Mouse (Mus musculus) midbrain, embryonic 15.5 days (tissue): ENCODE data around the gene Isy1. TPM values are rescaled to one million over a fixed set of nuclear protein-coding genes. Genes with fewer than 3 reads are reported as not detected.
A peak's percentile ranks its signal among the peaks of the same experiment; 100 is the strongest.

ENCODE experiments used
- ATAC-seq: fragments of 200-750 bp; cut with Nextera tagmentation; replicated peaks from 2 replicates; pipeline ENCODE4 v1.8.0; 2017; ENCODE audit warnings: moderate TSS enrichment
- H3K27ac ChIP-seq: fragments of 300-500 bp; sonication (generic); 2 replicates; pipeline ENCODE4 v1.5.1; 2015; ENCODE audit warnings: mild to moderate bottlenecking, inconsistent platforms
- H3K27me3 ChIP-seq: fragments of 300-500 bp; sonication (generic); replicated peaks from 2 replicates; pipeline ENCODE4 v1.6.1; 2015; ENCODE audit warnings: inconsistent platforms
- H3K36me3 ChIP-seq: fragments of 300-500 bp; sonication (generic); replicated peaks from 2 replicates; pipeline ENCODE4 v1.6.1; 2015; ENCODE audit warnings: inconsistent platforms
- H3K4me1 ChIP-seq: fragments of 300-500 bp; sonication (generic); 2 replicates; pipeline ENCODE4 v1.6.1; 2015; ENCODE audit warnings: inconsistent platforms
- H3K4me2 ChIP-seq: fragments of 300-500 bp; sonication (generic); 2 replicates; pipeline ENCODE4 v1.6.1; 2015; ENCODE audit warnings: inconsistent platforms, mild to moderate bottlenecking, moderate library complexity
- H3K4me3 ChIP-seq: fragments of 300-500 bp; sonication (generic); 2 replicates; pipeline ENCODE4 v1.5.1; 2015; ENCODE audit warnings: mild to moderate bottlenecking, inconsistent platforms
- H3K9ac ChIP-seq: fragments of 300-500 bp; sonication (generic); 2 replicates; pipeline ENCODE4 v1.6.1; 2015; ENCODE audit warnings: mild to moderate bottlenecking, inconsistent platforms
- H3K9me3 ChIP-seq: fragments of 300-500 bp; sonication (generic); 2 replicates; pipeline ENCODE4 v1.6.1; 2016; ENCODE audit warnings: inconsistent platforms
- WGBS: fragments of 180-500 bp; shearing (Covaris S2); methylation state at CpG from one replicate; pipeline ENCODE4 v1.1.7; 2015; ENCODE audit warnings: mixed read lengths; 5-methylcytosine and 5-hydroxymethylcytosine counted together
- polyA plus RNA-seq: library from polyadenylated mRNA; unstranded; fragments of >200 nt; fragmentation: Nextera tagmentation; extraction: Ambion mirVana; gene quantifications from 2 replicates; pipeline ENCODE4 v1.2.1, GENCODE M21; 2015

Isy1 gene
- polyA plus RNA-seq, 1 experiment from 2014 or later = 20.9 TPM

DNA sequence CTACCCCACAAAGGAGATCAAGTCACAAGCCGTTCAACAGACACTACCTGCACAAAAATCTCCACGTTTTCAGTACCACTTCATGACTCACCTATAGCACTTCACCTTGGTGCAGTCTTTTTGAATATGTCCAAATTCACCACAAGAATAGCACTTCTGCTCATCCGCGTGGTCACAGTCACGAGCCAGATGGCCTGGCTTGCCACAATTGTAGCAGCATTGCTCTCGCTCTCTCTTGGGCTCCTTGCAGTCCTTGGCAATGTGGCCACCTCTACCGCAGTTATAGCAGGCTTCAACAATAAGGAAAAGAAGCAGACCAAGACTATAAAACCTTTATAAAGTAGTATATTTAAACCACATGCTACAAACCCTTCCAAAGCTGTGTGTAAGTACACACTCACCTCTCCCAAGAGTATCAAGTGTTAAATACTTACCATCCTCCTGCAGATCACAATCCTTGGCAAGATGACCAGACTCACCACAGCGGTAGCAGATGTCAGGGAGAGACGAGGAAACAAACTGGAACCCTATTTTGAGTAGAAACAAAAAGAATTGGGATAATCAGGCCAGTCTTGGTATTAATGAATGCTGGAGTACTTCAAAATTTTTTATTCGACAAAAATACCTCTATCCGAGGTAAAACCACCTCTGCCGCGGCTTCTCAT lies 6.6 kb upstream of the Isy1 start:
- Histone ChIP-seq H3K27me3 (no peaks in the 10 kb centered on the region), H3K9ac (no peak overlapping the region), H3K9me3 (no peaks in the 10 kb centered on the region), H3K27ac (no peak overlapping the region), H3K4me3 (no peak overlapping the region), H3K4me1 (peaks cover 29% of the 10 kb centered on the region), H3K4me2 (no peak overlapping the region), H3K36me3 (peaks cover 28% of the 10 kb centered on the region)
- no peak for ATAC-seq
- WGBS = 93% methylated on average over 13 of the region's 13 CpGs

DNA sequence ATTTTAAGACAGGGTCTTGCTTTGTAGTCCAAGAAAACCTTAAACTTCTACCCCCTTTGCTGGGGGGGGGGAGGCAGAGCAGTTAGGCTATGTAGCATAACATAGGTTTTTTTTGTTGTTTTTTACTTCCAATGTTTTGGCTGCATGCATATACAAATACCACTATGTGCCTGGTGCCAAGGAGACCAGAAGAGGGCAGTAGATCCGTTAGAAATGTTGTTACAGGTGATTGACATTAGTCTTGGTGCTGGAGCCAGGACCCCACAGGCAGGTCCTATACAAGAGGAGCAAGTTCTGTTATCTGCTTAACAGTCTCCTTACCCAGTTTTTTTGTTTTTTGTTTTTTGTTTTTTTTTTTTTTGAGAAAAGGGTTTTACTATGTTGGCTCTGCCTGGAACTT lies 3.7 kb upstream of the Isy1 start:
- Histone ChIP-seq H3K4me3 (no peak overlapping the region), H3K9me3 (no peaks in the 10 kb centered on the region), H3K27ac (no peak overlapping the region), H3K9ac (no peak overlapping the region), H3K36me3 (peaks cover 28% of the 10 kb centered on the region), H3K4me2 (no peak overlapping the region), H3K4me1 (peaks cover 19% of the 10 kb centered on the region), H3K27me3 (no peaks in the 10 kb centered on the region)
- no peak for ATAC-seq
- WGBS = 18% methylated on average over 1 of the region's 1 CpGs

DNA sequence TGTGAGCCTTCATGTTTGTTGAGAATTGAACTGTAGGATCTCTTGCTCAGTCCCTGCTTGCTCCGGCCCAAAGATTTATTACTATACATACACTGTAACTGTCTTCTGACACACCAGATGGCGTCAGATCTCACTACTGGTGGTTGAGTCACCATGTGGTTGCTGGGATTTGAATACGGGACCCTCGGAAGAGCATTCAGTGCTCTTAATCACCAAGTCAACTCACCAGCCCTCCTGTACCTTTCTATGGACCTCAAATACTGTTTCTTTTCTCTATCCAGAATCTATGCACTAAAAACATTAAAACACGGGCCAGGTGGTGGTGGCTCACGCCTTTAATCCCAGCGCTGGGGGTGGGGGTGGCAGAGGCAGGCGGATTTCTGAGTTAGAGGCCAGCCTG lies 3.0 kb upstream of the Isy1 start:
- WGBS = 79% methylated on average over 8 of the region's 8 CpGs
- H3K36me3 ChIP-seq = peaks cover 28% of the 10 kb centered on the region
- H3K4me1 ChIP-seq = peaks cover 19% of the 10 kb centered on the region
- H3K9me3 ChIP-seq = no peaks in the 10 kb centered on the region
- H3K4me3 ChIP-seq = no peak overlapping the region
- ATAC-seq = no peak
- H3K27ac ChIP-seq = no peak overlapping the region
- H3K4me2 ChIP-seq = no peak overlapping the region
- H3K27me3 ChIP-seq = no peaks in the 10 kb centered on the region
- H3K9ac ChIP-seq = no peak overlapping the region

DNA sequence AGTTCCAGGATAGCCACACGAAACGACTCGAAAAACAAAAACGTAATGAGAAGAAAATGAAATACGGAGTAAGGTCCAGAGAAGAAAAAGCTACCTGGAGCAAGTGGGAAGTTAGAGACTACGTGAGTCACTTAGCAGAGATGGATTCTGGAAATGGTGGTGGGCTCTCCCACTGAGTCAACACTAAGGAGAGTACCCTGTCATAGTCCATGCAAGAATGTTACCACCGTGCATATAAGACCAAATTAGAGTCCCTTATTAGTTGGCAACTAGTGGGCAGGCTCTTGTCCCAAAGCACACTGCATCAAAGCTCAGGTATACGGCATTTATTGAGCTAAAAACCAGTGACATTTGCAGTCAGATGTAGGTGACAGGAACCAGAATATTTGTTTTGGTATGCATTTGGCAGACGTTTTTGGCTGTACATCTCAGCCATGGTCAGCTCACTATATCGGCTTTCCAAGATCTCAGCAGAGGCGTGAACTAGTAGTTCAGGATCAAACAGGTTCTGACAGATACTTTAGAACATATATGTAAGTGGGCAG lies 1.3 kb upstream of the Isy1 start:
- Histone ChIP-seq H3K27me3 (no peaks in the 10 kb centered on the region), H3K9me3 (no peaks in the 10 kb centered on the region), H3K27ac (no peak overlapping the region), H3K36me3 (peaks cover 21% of the 10 kb centered on the region), H3K9ac (no peak overlapping the region), H3K4me3 (no peak overlapping the region), H3K4me2 (no peak overlapping the region), H3K4me1 (peaks cover 20% of the 10 kb centered on the region)
- no peak for ATAC-seq
- 68% methylated on average over 11 of the region's 11 CpGs for WGBS

DNA sequence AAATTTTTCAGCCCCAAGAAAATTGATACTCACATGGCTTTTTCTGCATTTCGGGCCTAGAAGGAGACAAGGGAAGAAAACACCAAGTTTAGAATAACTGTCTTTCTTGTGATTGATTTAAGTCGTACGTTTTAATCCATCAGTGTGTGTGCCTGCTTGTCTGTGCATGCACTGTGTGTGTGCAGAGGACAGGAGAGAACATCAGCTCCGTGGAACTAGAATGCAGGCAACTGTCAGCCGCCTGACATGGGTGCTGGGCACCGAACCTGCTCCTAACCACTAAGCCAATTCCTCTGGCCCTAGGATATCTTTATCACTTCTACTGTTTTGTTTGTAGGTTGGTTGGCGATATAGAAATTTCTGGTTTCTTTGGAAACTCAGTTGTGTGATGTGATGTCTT lies 2.9 kb downstream of the Isy1 start, which contains the start of gene Gm45140:
Gene Gm45140, minus strand, starts transcription at position 101 of the 400 bp plus-strand sequence.
- 93% methylated on average over 7 of the region's 7 CpGs for WGBS
- Histone ChIP-seq H3K36me3 (peaks cover 14% of the 10 kb centered on the region; the same call in 1 of the 2 replicates), H3K9me3 (no peaks in the 10 kb centered on the region), H3K27ac (no peak within 1 kb of the TSS), H3K4me2 (no peak within 1 kb of the TSS), H3K27me3 (no peaks in the 10 kb centered on the region), H3K4me1 (peaks cover 20% of the 10 kb centered on the region), H3K9ac (no peak within 1 kb of the TSS), H3K4me3 (no peak within 1 kb of the TSS)
- no peak for ATAC-seq

DNA sequence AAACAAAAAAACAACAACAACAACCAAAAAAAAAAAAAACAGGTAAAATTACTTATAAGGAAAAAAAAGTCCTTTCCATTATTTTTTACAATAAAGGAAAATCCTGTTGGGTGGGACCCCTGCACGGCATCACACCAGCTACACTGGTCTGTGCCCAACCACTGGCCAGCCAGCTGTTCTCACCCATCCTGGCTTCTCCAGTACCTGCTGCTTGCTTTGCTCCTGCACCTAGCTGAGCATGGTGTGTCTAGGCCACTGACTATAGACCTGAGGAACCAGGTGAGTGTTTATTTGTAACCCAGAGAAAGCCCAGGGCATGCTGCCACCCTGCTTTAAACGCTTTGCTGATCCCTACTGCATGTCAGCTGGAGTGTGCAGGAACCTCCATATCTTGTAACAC lies 18.2 kb downstream of the Isy1 start:
- ATAC-seq = no peak
- peaks cover 44% of the 10 kb centered on the region for H3K36me3 ChIP-seq
- H3K4me3 ChIP-seq = no peak overlapping the region
- H3K9ac ChIP-seq = no peak overlapping the region
- no peaks in the 10 kb centered on the region for H3K27me3 ChIP-seq
- H3K9me3 ChIP-seq = no peaks in the 10 kb centered on the region
- no peaks in the 10 kb centered on the region for H3K4me1 ChIP-seq
- H3K4me2 ChIP-seq = no peak overlapping the region
- WGBS = 95% methylated on average over 2 of the region's 2 CpGs
- no peak overlapping the region for H3K27ac ChIP-seq

DNA sequence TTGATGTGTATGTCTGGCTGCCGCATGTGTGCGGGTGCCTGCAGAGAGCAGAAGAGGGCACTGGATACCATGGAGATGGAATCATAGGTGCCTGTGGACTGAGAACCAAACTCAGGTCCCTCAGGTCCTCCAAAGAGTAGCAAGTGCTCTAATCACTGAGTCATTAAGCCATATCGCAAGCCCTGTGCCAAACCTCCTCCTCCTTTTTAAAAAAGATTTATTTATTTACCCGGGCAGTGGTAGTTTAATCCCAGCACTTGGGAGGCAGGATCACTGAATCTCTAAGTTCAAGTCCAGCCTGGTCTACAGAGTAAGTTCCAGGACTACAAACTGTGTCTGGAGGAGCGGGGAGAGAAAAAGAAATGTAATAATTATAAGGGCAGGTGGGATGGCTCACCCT lies 24.1 kb downstream of the Isy1 start:
- H3K4me1 ChIP-seq = peaks cover 21% of the 10 kb centered on the region
- peaks cover 15% of the 10 kb centered on the region; the same call in 1 of the 2 replicates for H3K36me3 ChIP-seq
- no peak overlapping the region for H3K4me2 ChIP-seq
- H3K9me3 ChIP-seq = no peaks in the 10 kb centered on the region
- WGBS = 91% methylated on average over 5 of the region's 5 CpGs
- H3K27ac ChIP-seq = no peak overlapping the region
- H3K27me3 ChIP-seq = no peaks in the 10 kb centered on the region
- H3K9ac ChIP-seq = no peak overlapping the region
- H3K4me3 ChIP-seq = no peak overlapping the region
- no peak for ATAC-seq

DNA sequence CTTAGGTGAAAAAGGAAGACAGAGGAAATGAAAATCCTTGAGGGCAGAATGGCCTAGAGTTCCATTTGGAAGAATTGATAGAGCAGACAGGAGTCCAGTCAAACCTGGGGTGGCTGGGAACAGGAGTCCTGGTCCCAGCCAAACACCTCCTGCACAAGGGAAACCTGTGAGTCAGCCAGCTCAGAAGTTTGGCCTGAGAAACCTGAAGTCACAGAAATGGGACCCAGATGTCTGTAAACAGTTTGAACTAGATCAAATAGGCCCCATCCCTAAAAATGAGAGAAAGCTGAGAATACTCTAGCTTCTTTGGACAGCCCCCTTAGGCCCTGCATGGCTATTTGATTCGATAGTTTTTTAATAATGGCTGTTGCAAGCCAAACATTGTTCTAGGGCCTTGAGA lies 25.9 kb downstream of the Isy1 start:
- no peak overlapping the region; the same call in 1 of the 2 replicates for H3K4me3 ChIP-seq
- peaks cover 8% of the 10 kb centered on the region; the same call in 1 of the 2 replicates for H3K36me3 ChIP-seq
- no peak overlapping the region for H3K27ac ChIP-seq
- H3K9ac ChIP-seq = no peak overlapping the region
- H3K9me3 ChIP-seq = no peaks in the 10 kb centered on the region
- WGBS = 81% methylated on average over 1 of the region's 1 CpGs
- peak overlapping the region; percentile 91; the same call in 1 of the 2 replicates for H3K4me2 ChIP-seq
- no peaks in the 10 kb centered on the region for H3K27me3 ChIP-seq
- no peak for ATAC-seq
- H3K4me1 ChIP-seq = peaks cover 21% of the 10 kb centered on the region

DNA sequence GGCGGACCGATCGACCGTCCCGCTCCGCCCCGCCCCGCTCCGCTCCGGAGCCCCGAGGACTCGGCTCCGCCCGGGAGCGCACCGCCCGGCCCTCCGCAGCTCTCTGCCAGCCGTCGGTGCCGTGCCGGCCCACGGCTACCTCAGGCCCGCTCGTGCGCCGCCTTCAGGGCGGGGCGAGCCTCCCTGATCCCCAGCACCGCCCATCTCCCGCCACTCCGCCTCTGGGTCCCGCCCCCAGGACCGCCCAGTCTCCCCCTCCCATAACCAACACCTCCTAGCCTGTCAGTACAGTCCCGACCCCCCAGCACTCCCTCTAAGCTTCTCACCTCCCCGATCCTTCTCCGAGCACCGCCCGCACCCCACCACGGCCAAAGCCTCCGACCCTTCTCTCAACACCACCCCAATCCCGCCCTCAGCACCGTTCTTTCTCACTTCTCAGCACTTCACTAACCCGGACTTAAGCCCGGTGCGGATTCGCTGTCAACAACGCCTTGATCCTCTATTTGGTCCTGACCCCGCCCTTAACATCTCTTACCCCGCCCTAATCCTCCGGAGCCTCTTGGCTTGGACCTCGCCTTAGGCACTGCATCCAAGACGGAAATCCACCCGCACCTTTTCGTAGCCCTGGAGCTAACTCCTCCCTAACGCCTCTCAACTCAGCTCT lies 26.8 kb downstream of the Isy1 start, which contains the start of gene Rab43:
Gene Rab43, minus strand, starts transcription at position 490 of the 664 bp plus-strand sequence.
- Histone ChIP-seq H3K4me3 (peak within 1 kb of the TSS; percentile 82), H3K9ac (peak within 1 kb of the TSS; percentile 64), H3K4me1 (peaks cover 21% of the 10 kb centered on the region), H3K27me3 (no peaks in the 10 kb centered on the region), H3K9me3 (no peaks in the 10 kb centered on the region), H3K27ac (peak within 1 kb of the TSS; percentile 69), H3K4me2 (peak within 1 kb of the TSS; percentile 91), H3K36me3 (peaks cover 8% of the 10 kb centered on the region; the same call in 1 of the 2 replicates)
- peak; percentile 98 for ATAC-seq
- under 1% methylated on average over 50 of the region's 56 CpGs for WGBS

DNA sequence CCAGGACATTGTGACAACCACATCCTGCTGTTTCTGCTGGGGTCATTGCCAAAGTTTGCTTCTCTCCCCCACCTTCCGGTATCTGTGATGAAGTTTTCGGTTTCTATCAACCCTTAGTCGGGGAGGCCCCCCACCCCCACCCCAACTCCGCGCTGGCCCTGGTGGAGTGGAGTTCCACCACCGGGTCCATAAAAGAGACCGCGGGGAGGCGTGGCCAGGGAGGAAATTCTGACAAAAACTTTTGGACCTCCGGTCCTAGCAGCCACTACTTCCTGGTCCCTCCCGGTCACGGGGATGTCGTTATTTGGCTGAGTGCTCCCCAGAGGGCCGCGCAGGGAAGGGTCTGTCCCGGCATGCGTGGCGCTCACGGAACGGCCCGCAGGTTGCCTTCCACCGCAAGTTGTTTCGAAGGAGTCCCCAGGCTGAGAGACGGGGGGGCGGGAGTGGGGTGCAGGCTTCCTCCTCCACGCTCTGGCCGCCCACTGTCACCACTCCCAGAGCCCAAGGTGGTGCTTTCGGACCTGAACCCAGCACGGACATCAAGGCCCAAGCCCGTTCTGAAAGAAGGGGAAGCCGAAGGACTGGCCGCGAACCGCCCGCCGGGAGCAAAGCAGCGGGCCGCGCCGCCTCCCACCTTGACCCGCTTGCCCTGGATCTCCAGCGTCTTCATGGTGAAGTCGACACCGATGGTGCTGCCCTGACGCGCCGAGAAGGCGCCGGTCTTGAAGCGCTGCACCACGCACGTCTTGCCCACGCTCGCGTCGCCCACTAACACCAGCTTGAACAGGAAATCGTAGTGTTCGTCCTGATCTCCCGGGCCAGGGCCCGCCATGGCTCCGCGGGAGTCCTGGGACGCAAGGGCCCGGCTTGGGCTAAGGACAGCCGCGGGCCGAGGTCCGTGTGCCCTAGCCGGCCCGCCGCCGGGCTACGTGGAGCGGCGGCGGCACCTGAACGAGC lies 27.6 kb downstream of the Isy1 start:
- 1% methylated on average over 77 of the region's 77 CpGs for WGBS

DNA sequence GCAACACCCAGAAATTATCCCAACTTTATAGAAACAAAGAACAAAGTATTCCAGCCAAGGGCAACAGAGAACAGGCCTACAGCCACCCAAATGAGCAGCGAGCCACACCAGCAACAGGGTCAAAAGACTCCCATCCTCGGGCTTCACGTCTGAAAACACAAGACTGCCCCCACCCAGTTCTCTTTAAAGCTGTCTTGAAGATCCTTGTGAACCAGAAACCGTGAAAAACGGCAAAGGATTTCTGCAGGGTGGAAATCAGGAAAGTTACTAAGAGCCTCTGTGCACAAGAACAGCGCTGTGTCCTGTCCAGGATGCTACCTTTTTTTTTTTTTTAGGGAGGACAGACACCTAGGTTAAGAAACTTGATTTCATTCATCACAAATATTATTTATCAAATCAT lies 28.3 kb downstream of the Isy1 start:
- H3K27ac ChIP-seq = no peak overlapping the region
- peak overlapping the region; percentile 91 for H3K4me2 ChIP-seq
- ATAC-seq = no peak
- WGBS = 35% methylated on average over 6 of the region's 6 CpGs
- peaks cover 21% of the 10 kb centered on the region for H3K4me1 ChIP-seq
- H3K27me3 ChIP-seq = no peaks in the 10 kb centered on the region
- peaks cover 2% of the 10 kb centered on the region; the same call in 1 of the 2 replicates for H3K36me3 ChIP-seq
- no peaks in the 10 kb centered on the region for H3K9me3 ChIP-seq
- no peak overlapping the region for H3K9ac ChIP-seq
- H3K4me3 ChIP-seq = peak overlapping the region; percentile 82

More for the DNA sequence above, 27.6 kb downstream of the Isy1 start:
- peak overlapping the region; percentile 91 for H3K4me2 ChIP-seq
- H3K9ac ChIP-seq = peak overlapping the region; percentile 64
- H3K4me1 ChIP-seq = peaks cover 21% of the 10 kb centered on the region
- H3K27ac ChIP-seq = peak overlapping the region; percentile 69
- no peaks in the 10 kb centered on the region for H3K9me3 ChIP-seq
- H3K27me3 ChIP-seq = no peaks in the 10 kb centered on the region
- peaks cover 8% of the 10 kb centered on the region; the same call in 1 of the 2 replicates for H3K36me3 ChIP-seq
- peak overlapping the region; percentile 82 for H3K4me3 ChIP-seq
- peak; percentile 65 for ATAC-seq
